In the genomic region with DNA sequence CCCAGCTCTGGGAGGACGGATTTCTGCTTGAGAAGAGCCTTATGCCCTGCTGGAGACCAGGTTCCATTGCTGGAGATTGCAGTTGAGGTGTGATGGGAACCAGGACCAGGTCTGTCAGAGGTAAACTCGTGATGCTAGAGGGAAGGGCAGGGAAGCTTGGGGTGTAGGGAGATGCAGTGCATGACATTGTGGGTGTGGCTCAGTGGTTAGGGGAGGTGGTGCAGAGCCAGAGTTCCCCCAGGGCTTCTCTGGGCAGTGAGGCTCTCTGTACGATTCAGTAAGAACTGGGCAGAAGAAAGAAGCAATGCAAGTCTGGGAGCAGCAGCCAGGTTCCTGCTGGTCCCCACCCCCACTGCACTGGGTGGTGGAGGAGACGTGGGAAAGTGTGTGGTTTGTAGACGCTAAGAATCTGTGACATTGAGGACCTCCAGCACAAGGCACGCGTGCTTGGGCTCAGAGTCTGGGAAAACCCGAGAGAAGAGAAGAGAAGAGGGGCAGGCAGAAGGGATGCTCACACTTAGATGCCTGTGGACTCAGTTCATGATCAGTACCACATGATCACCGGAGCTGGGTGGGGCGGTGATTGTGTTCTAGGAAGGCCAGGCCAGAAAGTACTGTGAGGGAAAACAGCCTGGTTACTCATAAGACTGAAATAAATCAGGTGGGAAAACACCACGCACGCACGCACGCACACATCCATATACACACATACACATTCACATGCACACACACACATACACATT, we compare ENCODE assay signal across 11 mouse cellular contexts. TPM values are rescaled to one million over a fixed set of nuclear protein-coding genes. Genes with fewer than 3 reads are reported as not detected.
A peak's percentile ranks its signal among the peaks of the same experiment; 100 is the strongest.
DNase-seq lines count a peak whose midpoint lies in the region; ATAC-seq and TF ChIP-seq lines count a peak whose summit lies in the region.
"Had no signal": no experiment of that assay in that cellular context is flagged by ENCODE, and none has a peak within 500 bp of the region (broad histone marks: within the 10 kb centered on the region; RNA-seq: fewer than 3 reads in every experiment).

No protein-coding gene starts in this region.

- no peak for ATAC-seq in embryonic facial prominence, embryonic 15.5 days (ENCODE audit: insufficient number of reproducible peaks, low FRiP score, low TSS enrichment, low read depth)
- no peak for ATAC-seq in liver, embryonic 16.5 days (ENCODE audit: low read depth)
- ATAC-seq in kidney, embryonic 16.5 days (ENCODE audit: low FRiP score, low TSS enrichment) = no peak

- no peak overlapping the region for H3K27ac ChIP-seq in heart, adult 2 months
- peak overlapping the region; percentile 17; the same call in 1 of the 2 replicates for H3K27ac ChIP-seq in embryonic facial prominence, embryonic 15.5 days (replicated peaks)
- H3K27ac ChIP-seq in liver, embryonic 16.5 days (ENCODE audit: low read length) = peak overlapping the region; percentile 51
- no peak overlapping the region for H3K27ac ChIP-seq in kidney, embryonic 16.5 days (ENCODE audit: low read length)

- H3K4me1 ChIP-seq in heart, adult 2 months (ENCODE audit: control insufficient read depth, insufficient read depth, low read length) = peaks cover 12% of the 10 kb centered on the region
- peaks cover 79% of the 10 kb centered on the region for H3K4me1 ChIP-seq in E14TG2a.4 (replicated peaks; ENCODE audit: low read depth, low read length)
- H3K4me1 ChIP-seq in embryonic facial prominence, embryonic 15.5 days = peaks cover 73% of the 10 kb centered on the region
- H3K4me1 ChIP-seq in liver, embryonic 16.5 days (ENCODE audit: control insufficient read depth, low read depth, low read length) = peaks cover 47% of the 10 kb centered on the region
- peaks cover 55% of the 10 kb centered on the region for H3K4me1 ChIP-seq in kidney, embryonic 16.5 days (ENCODE audit: insufficient read depth, low read length)

- 71% methylated on average over 14 of the region's 14 CpGs for WGBS in heart, adult 2 months
- 65% methylated on average over 14 of the region's 14 CpGs for WGBS in embryonic facial prominence, embryonic 15.5 days
- 43% methylated on average over 14 of the region's 14 CpGs for WGBS in liver, embryonic 16.5 days (ENCODE audit: insufficient replicate concordance)
- WGBS in kidney, embryonic 16.5 days = 76% methylated on average over 14 of the region's 14 CpGs

- DNase-seq in heart, postnatal 25 days (ENCODE audit: low spot score) = peak; percentile 22
- DNase-seq in heart, adult 2 months = no peak
- DNase-seq in frontal cortex, adult 2 months (ENCODE audit: extremely low spot score in 1 of 2, low spot score in 1 of 2) = no peak
- DNase-seq in T-cell, adult 2 months (ENCODE audit: low spot score) = no peak
- DNase-seq: adrenal gland, postnatal 25 days; thymus, postnatal 4 days had no signal

- H3K9me3 ChIP-seq in E14TG2a.4 (ENCODE audit: low read length) = no peaks in the 10 kb centered on the region
- H3K9me3 ChIP-seq in embryonic facial prominence, embryonic 15.5 days (replicated peaks) = no peaks in the 10 kb centered on the region
- no peaks in the 10 kb centered on the region for H3K9me3 ChIP-seq in liver, embryonic 16.5 days (replicated peaks; ENCODE audit: control insufficient read depth, low read length)
- no peaks in the 10 kb centered on the region for H3K9me3 ChIP-seq in kidney, embryonic 16.5 days (ENCODE audit: low read length)

- no peaks in the 10 kb centered on the region for H3K36me3 ChIP-seq in heart, adult 2 months (ENCODE audit: control insufficient read depth, insufficient read depth, low read length)
- H3K36me3 ChIP-seq in E14TG2a.4 (ENCODE audit: insufficient read depth, low read length) = no peaks in the 10 kb centered on the region
- no peaks in the 10 kb centered on the region for H3K36me3 ChIP-seq in embryonic facial prominence, embryonic 15.5 days
- H3K36me3 ChIP-seq in liver, embryonic 16.5 days (ENCODE audit: control insufficient read depth, insufficient read depth) = no peaks in the 10 kb centered on the region
- no peaks in the 10 kb centered on the region for H3K36me3 ChIP-seq in kidney, embryonic 16.5 days (ENCODE audit: insufficient read depth, low read length)
- H3K36me3 ChIP-seq: G1E had no signal

- intact Hi-C loops in heart, postnatal 25 days (cut with DNase I) = no loop called here
- intact Hi-C loops in heart, adult 2 months (cut with DNase I) = no loop called here

- TF ChIP-seq EP300 in heart, adult 2 months (IDR thresholded peaks at IDR 0.05; ENCODE audit: insufficient read depth, low read depth, low read length) = no peak

- H3K4me3 ChIP-seq in heart, adult 2 months = no peak overlapping the region
- H3K4me3 ChIP-seq in E14TG2a.4 (replicated peaks; ENCODE audit: low read length) = peak overlapping the region; percentile 5; the same call in 1 of the 2 replicates
- H3K4me3 ChIP-seq in embryonic facial prominence, embryonic 15.5 days (replicated peaks) = no peak overlapping the region
- H3K4me3 ChIP-seq in liver, embryonic 16.5 days (ENCODE audit: low read depth, low read length) = peak overlapping the region; percentile 20
- H3K4me3 ChIP-seq in kidney, embryonic 16.5 days (ENCODE audit: low read length) = no peak overlapping the region

- TF ChIP-seq CTCF in heart, adult 2 months (IDR thresholded peaks at IDR 0.05) = no peak
- TF ChIP-seq CTCF in E14TG2a.4 (conservative IDR thresholded peaks at IDR 0.05; ENCODE audit: low read length) = no peak

- TF ChIP-seq POLR2A in heart, adult 2 months (IDR thresholded peaks at IDR 0.05; ENCODE audit: insufficient read depth, low read depth, low read length) = no peak

- no peak overlapping the region for H3K9ac ChIP-seq in heart, adult 2 months (ENCODE audit: low read depth, low read length)
- H3K9ac ChIP-seq in embryonic facial prominence, embryonic 15.5 days = 0 out of 2 replicates have a peak overlapping the region, but pooled peaks have one; percentile 4
- no peak overlapping the region for H3K9ac ChIP-seq in liver, embryonic 16.5 days (ENCODE audit: low read depth, low read length)
- H3K9ac ChIP-seq in kidney, embryonic 16.5 days (replicated peaks; ENCODE audit: low read length) = no peak overlapping the region

- no peaks in the 10 kb centered on the region for H3K27me3 ChIP-seq in heart, adult 2 months (ENCODE audit: control insufficient read depth, insufficient read depth, low read length)
- H3K27me3 ChIP-seq in E14TG2a.4 (ENCODE audit: insufficient read depth, low read length) = peaks cover 8% of the 10 kb centered on the region; the same call in 1 of the 2 replicates
- no peaks in the 10 kb centered on the region for H3K27me3 ChIP-seq in embryonic facial prominence, embryonic 15.5 days
- H3K27me3 ChIP-seq in liver, embryonic 16.5 days (ENCODE audit: control insufficient read depth, insufficient read depth, low read depth, low read length) = no peaks in the 10 kb centered on the region
- H3K27me3 ChIP-seq in kidney, embryonic 16.5 days (ENCODE audit: insufficient read depth, low read length) = no peaks in the 10 kb centered on the region

- no peaks in the 10 kb centered on the region for H3K79me2 ChIP-seq in heart, adult 2 months (replicated peaks; ENCODE audit: control insufficient read depth, insufficient read depth, low read length)

- H3K4me2 ChIP-seq in embryonic facial prominence, embryonic 15.5 days (replicated peaks) = peak overlapping the region; percentile 85
- peak overlapping the region; percentile 84 for H3K4me2 ChIP-seq in liver, embryonic 16.5 days (ENCODE audit: low read depth, low read length)
- H3K4me2 ChIP-seq in kidney, embryonic 16.5 days (replicated peaks; ENCODE audit: low read depth, low read length) = no peak overlapping the region

RNA-seq across cellular contexts. Expression of a gene that starts 2.3 kb away (rescaled TPM):
- 1 to 10 TPM; 6.1 to 6.9 TPM for total RNA-seq in heart, postnatal 25 days (2021)
- 1 to 10 TPM; 4.5 to 4.8 TPM for total RNA-seq in heart, adult 2 months (2021)
- polyA plus RNA-seq in heart, adult 2 months (2012; rRNA removed) = 8.3 and 11.2 TPM in 2 replicates
- 28.9 and 30.6 TPM in 2 replicates for polyA plus RNA-seq in embryonic facial prominence, embryonic 15.5 days (2015; fragmentation: Nextera tagmentation; extraction: Ambion mirVana)
- polyA plus RNA-seq in liver, embryonic 16.5 days (2015; fragmentation: Nextera tagmentation; extraction: Ambion mirVana) = 8.6 and 8.7 TPM in 2 replicates
- polyA plus RNA-seq in frontal cortex, adult 2 months (2012; rRNA removed) = 18.8 and 22.0 TPM in 2 replicates
- 24.1 and 25.7 TPM in 2 replicates for polyA plus RNA-seq in kidney, embryonic 16.5 days (2015; fragmentation: Nextera tagmentation; extraction: Ambion mirVana)

RNA-seq across cellular contexts. Expression of a gene that starts 57.2 kb away (rescaled TPM):
- total RNA-seq in heart, postnatal 25 days (2021) = not detected
- total RNA-seq in heart, adult 2 months (2021) = not detected
- not detected in 2 replicates for polyA plus RNA-seq in heart, adult 2 months (2012; rRNA removed)
- polyA plus RNA-seq in embryonic facial prominence, embryonic 15.5 days (2015; fragmentation: Nextera tagmentation; extraction: Ambion mirVana) = not detected in 2 replicates
- 0.59 and 1.2 TPM in 2 replicates for polyA plus RNA-seq in liver, embryonic 16.5 days (2015; fragmentation: Nextera tagmentation; extraction: Ambion mirVana)
- 0.21 and 0.34 TPM in 2 replicates for polyA plus RNA-seq in frontal cortex, adult 2 months (2012; rRNA removed)
- 0.27 TPM in 1 of 2 replicates, not detected in the other for polyA plus RNA-seq in kidney, embryonic 16.5 days (2015; fragmentation: Nextera tagmentation; extraction: Ambion mirVana)
- total RNA-seq: adrenal gland, postnatal 25 days; G1E had no signal
- polyA plus RNA-seq: G1E had no signal

Comparison
In these comparisons a context has a peak if more than half of its experiments do, and no peak if none do; other contexts are left out.
1. H3K27ac ChIP-seq: peak in embryonic facial prominence, embryonic 15.5 days (single experiment) and liver, embryonic 16.5 days (single experiment); none in heart, adult 2 months (single experiment) and kidney, embryonic 16.5 days (single experiment).
2. H3K4me3 ChIP-seq: peak in E14TG2a.4 (single experiment) and liver, embryonic 16.5 days (single experiment); none in heart, adult 2 months (single experiment), embryonic facial prominence, embryonic 15.5 days (single experiment) and kidney, embryonic 16.5 days (single experiment).